Mouse (Mus musculus): ENCODE results near the gene Cybrd1. TPM values are rescaled to one million over a fixed set of nuclear protein-coding genes. Genes with fewer than 3 reads are reported as not detected.

Cybrd1 gene
- polyA plus RNA-seq (2016; fragmentation: Nextera tagmentation; extraction: Ambion mirVana) = 0.97 and 1.1 TPM in 2 replicates

GRCm38 (mm10) chr2:71117797-71118708 is at the start of gene Cybrd1:
TSS of gene Cybrd1 (plus strand) at chr2:71117923.
- H3K27me3 ChIP-seq (replicated peaks) = peaks cover 62% of the 10 kb centered on the region
- H3K4me1 ChIP-seq = peaks cover 13% of the 10 kb centered on the region; the same call in 1 of the 2 replicates
- H3K4me2 ChIP-seq = peak within 1 kb of the TSS; percentile 79
- ATAC-seq = peak; percentile 35; the same call in 1 of the 2 replicates
- no peaks in the 10 kb centered on the region for H3K36me3 ChIP-seq
- WGBS (ENCODE audit: insufficient replicate concordance) = 4% methylated on average over 60 of the region's 60 CpGs
- peak within 1 kb of the TSS; percentile 54 for H3K4me3 ChIP-seq
- no peaks in the 10 kb centered on the region; the same call in 1 of the 2 replicates for H3K9me3 ChIP-seq (replicated peaks)
- no peak within 1 kb of the TSS for H3K27ac ChIP-seq
- peak within 1 kb of the TSS; percentile 50 for H3K9ac ChIP-seq

- ATAC-seq = no peak
- H3K9ac ChIP-seq = no peak overlapping the region
- no peak overlapping the region for H3K4me2 ChIP-seq
- no peak overlapping the region for H3K27ac ChIP-seq
- peaks cover 17% of the 10 kb centered on the region for H3K36me3 ChIP-seq
- H3K4me3 ChIP-seq = no peak overlapping the region
- 84% methylated on average over 4 of the region's 4 CpGs for WGBS (ENCODE audit: insufficient replicate concordance)
- peaks cover 19% of the 10 kb centered on the region for H3K4me1 ChIP-seq
- no peaks in the 10 kb centered on the region for H3K27me3 ChIP-seq (replicated peaks)
- no peaks in the 10 kb centered on the region for H3K9me3 ChIP-seq (replicated peaks)
These were observed 46.1 kb upstream of the Cybrd1 start for GRCm38 (mm10) chr2:71071601-71072000.

- peak; percentile 59; the same call in 1 of the 2 replicates for ATAC-seq
- Histone ChIP-seq H3K4me1 (peaks cover 19% of the 10 kb centered on the region), H3K4me3 (no peak overlapping the region), H3K27me3 (replicated peaks) (no peaks in the 10 kb centered on the region), H3K4me2 (no peak overlapping the region), H3K27ac (0 out of 2 replicates have a peak overlapping the region, but pooled peaks have one; percentile 56), H3K36me3 (peaks cover 25% of the 10 kb centered on the region), H3K9ac (no peak overlapping the region), H3K9me3 (replicated peaks) (no peaks in the 10 kb centered on the region)
- WGBS (ENCODE audit: insufficient replicate concordance) = 54% methylated on average over 3 of the region's 3 CpGs
These were observed 44.4 kb upstream of the Cybrd1 start for GRCm38 (mm10) chr2:71073330-71073729.

DNA sequence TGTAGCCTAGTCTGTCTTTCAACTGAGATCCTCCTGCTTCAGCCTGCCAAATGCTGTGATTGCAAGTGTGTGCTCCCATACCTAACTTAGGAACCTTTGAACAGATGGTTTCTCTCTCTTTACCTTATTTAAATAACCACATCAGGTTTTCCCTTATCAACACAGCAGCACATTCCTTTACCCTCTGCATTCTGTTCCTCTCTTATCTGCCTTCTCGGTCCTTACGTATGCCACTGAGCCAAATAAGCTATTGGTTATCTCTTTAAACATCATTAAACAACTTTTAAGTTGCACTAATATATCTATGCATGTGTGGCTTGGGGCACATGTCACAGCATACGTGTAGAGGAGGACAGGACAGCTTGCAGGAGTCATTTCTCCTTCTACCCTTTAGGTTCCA is 43.9 kb upstream of the Cybrd1 start:
- H3K27me3 ChIP-seq (replicated peaks) = no peaks in the 10 kb centered on the region
- H3K27ac ChIP-seq = 0 out of 2 replicates have a peak overlapping the region, but pooled peaks have one; percentile 18
- no peaks in the 10 kb centered on the region for H3K9me3 ChIP-seq (replicated peaks)
- H3K36me3 ChIP-seq = peaks cover 25% of the 10 kb centered on the region
- peak; percentile 90 for ATAC-seq
- WGBS (ENCODE audit: insufficient replicate concordance) = 17% methylated on average over 3 of the region's 3 CpGs
- 0 out of 2 replicates have a peak overlapping the region, but pooled peaks have one; percentile 9 for H3K4me2 ChIP-seq
- no peak overlapping the region for H3K4me3 ChIP-seq
- H3K9ac ChIP-seq = no peak overlapping the region
- H3K4me1 ChIP-seq = peaks cover 19% of the 10 kb centered on the region

DNA sequence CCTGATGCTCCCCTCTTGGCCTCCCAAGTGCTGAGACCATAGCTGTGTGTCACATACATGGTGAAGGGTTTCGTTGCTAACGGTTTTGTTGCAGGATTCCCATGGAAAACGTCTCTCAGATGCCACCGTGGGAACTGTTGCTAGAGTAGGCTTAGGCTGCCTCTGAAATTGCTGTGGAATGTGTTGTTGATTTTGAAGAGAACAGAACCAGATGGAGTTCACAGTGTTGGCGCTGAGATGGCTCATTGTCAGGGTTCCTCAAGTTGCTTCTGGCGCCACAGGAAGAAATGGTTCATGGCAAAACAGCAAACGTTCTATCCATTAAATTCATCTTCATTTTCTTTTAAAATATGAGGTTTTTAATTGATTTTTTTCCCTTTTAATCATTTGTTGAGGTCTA is 35.3 kb upstream of the Cybrd1 start:
- 86% methylated on average over 7 of the region's 7 CpGs for WGBS (ENCODE audit: insufficient replicate concordance)
- ATAC-seq = no peak
- Histone ChIP-seq H3K4me3 (no peak overlapping the region), H3K27ac (no peak overlapping the region), H3K27me3 (replicated peaks) (no peaks in the 10 kb centered on the region), H3K36me3 (peaks cover 45% of the 10 kb centered on the region), H3K4me2 (no peak overlapping the region), H3K9me3 (replicated peaks) (no peaks in the 10 kb centered on the region), H3K9ac (no peak overlapping the region), H3K4me1 (no peaks in the 10 kb centered on the region)

- peak; percentile 55 for ATAC-seq
- H3K9ac ChIP-seq = no peak overlapping the region
- H3K4me2 ChIP-seq = no peak overlapping the region
- H3K4me1 ChIP-seq = no peaks in the 10 kb centered on the region
- H3K36me3 ChIP-seq = peaks cover 52% of the 10 kb centered on the region
- WGBS (ENCODE audit: insufficient replicate concordance) = 72% methylated on average over 6 of the region's 6 CpGs
- H3K9me3 ChIP-seq (replicated peaks) = no peaks in the 10 kb centered on the region
- H3K27ac ChIP-seq = no peak overlapping the region
- H3K4me3 ChIP-seq = no peak overlapping the region
- H3K27me3 ChIP-seq (replicated peaks) = no peaks in the 10 kb centered on the region
These were observed 34.1 kb upstream of the Cybrd1 start for GRCm38 (mm10) chr2:71083454-71084193.

GRCm38 (mm10) chr2:71089766-71090165 is 28.0 kb upstream of the Cybrd1 start:
- Histone ChIP-seq H3K4me2 (no peak overlapping the region), H3K4me1 (peaks cover 22% of the 10 kb centered on the region), H3K4me3 (no peak overlapping the region), H3K36me3 (peaks cover 55% of the 10 kb centered on the region), H3K9me3 (replicated peaks) (no peaks in the 10 kb centered on the region), H3K9ac (no peak overlapping the region), H3K27ac (no peak overlapping the region; the same call in 1 of the 2 replicates), H3K27me3 (replicated peaks) (no peaks in the 10 kb centered on the region)
- 58% methylated on average over 3 of the region's 3 CpGs for WGBS (ENCODE audit: insufficient replicate concordance)
- ATAC-seq = no peak

DNA sequence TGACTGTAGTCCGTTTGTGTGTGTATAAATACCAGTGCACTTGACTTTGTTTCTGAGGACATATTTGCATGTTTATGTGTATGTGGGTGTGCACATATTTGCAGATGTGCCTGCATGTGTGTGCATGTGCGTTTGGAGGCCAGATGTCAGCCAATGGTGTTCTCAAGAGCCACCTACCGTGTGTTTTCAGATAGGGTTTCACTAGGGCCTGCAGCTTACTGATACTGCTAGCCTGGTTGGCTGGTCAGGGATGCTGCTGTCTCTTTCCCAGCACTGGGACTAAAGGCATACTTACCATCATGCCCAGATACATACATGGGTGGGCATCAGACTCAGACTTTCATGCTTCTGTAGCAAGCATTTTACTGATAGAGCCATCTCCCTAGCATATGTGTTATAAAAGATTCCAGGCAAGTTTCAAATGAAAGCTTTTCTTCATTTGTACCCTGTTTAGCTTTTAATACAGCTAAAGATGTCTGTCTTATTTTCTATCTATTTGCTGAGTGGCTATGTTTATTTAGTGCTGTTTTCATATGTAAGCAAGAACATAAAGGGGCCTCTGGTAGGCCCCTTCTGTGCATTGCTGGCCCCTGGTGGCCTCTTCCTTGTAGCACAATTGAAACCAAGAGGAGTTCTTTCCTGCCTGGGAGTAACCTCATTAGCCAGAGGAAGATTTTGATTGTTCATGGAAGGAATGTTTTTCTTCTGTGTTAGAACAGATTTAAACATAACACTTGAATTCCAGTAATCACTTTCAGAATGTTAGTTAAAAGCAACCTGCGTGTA is 26.9 kb upstream of the Cybrd1 start:
- ATAC-seq = peak; percentile 97
- Histone ChIP-seq H3K9ac (peak overlapping the region; percentile 17; the same call in 1 of the 2 replicates), H3K4me3 (no peak overlapping the region), H3K27me3 (replicated peaks) (no peaks in the 10 kb centered on the region), H3K36me3 (peaks cover 54% of the 10 kb centered on the region), H3K9me3 (replicated peaks) (no peaks in the 10 kb centered on the region), H3K27ac (peak overlapping the region; percentile 74), H3K4me2 (peak overlapping the region; percentile 14; the same call in 1 of the 2 replicates), H3K4me1 (peaks cover 24% of the 10 kb centered on the region)
- 60% methylated on average over 4 of the region's 4 CpGs for WGBS (ENCODE audit: insufficient replicate concordance)

DNA sequence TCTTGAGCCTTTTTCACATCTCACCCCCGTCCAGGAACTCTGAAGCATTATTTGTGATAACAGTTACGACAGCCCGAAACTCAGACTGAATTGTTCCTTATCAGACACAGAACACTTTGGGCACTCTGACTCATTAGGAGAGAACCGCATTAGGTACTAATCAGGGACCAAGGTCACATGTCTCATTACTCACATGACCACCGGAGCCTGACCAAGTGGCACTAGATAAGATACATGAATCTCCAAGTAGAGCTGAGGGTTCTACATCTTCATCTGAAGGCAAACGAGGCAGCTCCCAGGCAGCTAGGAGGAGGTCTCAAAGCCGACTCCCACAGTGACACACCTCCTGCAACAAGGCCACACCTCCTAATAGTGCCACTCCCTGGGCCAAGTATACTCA is 21.6 kb upstream of the Cybrd1 start:
- H3K4me2 ChIP-seq = no peak overlapping the region

DNA sequence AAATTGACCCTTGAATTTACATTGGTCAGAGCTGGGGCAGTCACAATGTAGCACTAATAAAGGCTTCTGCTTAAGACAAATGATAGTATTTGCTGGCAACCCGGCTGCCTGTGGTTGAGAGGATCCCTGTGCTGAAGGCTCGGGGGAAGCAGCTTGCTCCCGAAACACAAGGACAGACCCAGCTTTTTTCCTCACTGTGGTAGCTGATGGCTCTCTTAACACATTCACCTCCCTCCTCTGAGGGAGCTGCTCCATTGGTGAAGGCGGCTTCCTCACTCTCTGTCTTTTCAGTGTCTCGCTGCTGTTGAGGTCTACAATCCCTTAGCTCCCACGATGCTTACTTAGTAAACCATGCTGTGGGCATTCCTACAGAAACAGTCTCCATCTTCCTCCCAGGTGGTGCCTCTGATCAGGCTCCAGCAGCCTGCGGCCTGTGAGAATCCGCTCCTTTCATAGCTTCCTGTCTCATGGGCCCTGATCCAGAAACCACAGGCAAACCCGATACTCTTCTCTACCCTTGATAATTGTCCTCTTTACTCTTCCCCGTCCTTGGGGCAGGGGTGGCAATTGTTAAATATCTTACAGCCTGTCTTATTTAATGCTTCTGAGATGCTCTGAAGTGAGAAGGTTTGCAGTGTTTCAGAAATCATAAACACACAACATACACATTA is 15.0 kb upstream of the Cybrd1 start:
- WGBS (ENCODE audit: insufficient replicate concordance) = 74% methylated on average over 10 of the region's 10 CpGs
- Histone ChIP-seq H3K4me3 (no peak overlapping the region), H3K9ac (no peak overlapping the region), H3K4me2 (no peak overlapping the region), H3K36me3 (peaks cover 11% of the 10 kb centered on the region), H3K27me3 (replicated peaks) (no peaks in the 10 kb centered on the region), H3K4me1 (peaks cover 4% of the 10 kb centered on the region; the same call in 1 of the 2 replicates), H3K9me3 (replicated peaks) (no peaks in the 10 kb centered on the region), H3K27ac (no peak overlapping the region)
- ATAC-seq = no peak

More for the DNA sequence above, 21.6 kb upstream of the Cybrd1 start:
- H3K4me3 ChIP-seq = no peak overlapping the region
- H3K27me3 ChIP-seq (replicated peaks) = no peaks in the 10 kb centered on the region
- no peak overlapping the region for H3K9ac ChIP-seq
- WGBS (ENCODE audit: insufficient replicate concordance) = 12% methylated on average over 7 of the region's 7 CpGs
- ATAC-seq = peak; percentile 90
- H3K9me3 ChIP-seq (replicated peaks) = no peaks in the 10 kb centered on the region
- peak overlapping the region; percentile 66 for H3K27ac ChIP-seq
- H3K36me3 ChIP-seq = peaks cover 36% of the 10 kb centered on the region
- peaks cover 18% of the 10 kb centered on the region for H3K4me1 ChIP-seq

DNA sequence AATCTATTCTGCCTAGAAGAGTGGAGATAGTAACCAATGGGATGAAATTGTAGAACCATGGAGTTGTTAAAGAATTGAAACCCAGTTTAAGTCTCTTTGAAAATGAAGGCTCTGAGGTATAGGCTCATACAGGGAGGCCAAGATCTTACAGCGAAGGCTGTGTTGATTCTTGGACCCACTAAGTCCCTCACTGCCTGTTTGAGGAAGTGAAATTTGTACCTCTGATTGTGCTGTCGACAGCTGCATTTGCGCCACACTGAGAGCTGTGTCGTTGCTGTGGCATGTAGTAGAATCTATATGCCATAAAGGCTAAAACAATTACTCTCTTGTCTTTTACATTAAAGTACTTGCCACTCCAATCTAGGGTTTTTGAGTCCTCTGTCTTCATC is 14.4 kb upstream of the Cybrd1 start:
- Histone ChIP-seq H3K27me3 (replicated peaks) (no peaks in the 10 kb centered on the region), H3K9me3 (replicated peaks) (no peaks in the 10 kb centered on the region), H3K36me3 (peaks cover 11% of the 10 kb centered on the region), H3K9ac (no peak overlapping the region), H3K4me2 (no peak overlapping the region), H3K4me1 (peaks cover 4% of the 10 kb centered on the region; the same call in 1 of the 2 replicates), H3K4me3 (no peak overlapping the region), H3K27ac (no peak overlapping the region)
- ATAC-seq = no peak
- 60% methylated on average over 4 of the region's 4 CpGs for WGBS (ENCODE audit: insufficient replicate concordance)
